Mouse (Mus musculus) spleen, adult 2 months (tissue): Measurements from ENCODE around the gene Mmp11.

ENCODE experiments used
- CTCF ChIP-seq: fragments of 200-500 bp; IDR thresholded peaks from 2 replicates; pipeline ENCODE4 v1.5.1; 2011; ENCODE audit warnings: mild to moderate bottlenecking, inconsistent platforms; ENCODE audit not compliant: insufficient read depth, insufficient read length, insufficient replicate concordance; ENCODE audit errors: extremely low read depth
- POLR2A ChIP-seq: fragments of 200-500 bp; IDR thresholded peaks from 2 replicates; pipeline ENCODE4 v1.6.1; 2011; ENCODE audit warnings: low read depth, low read length, inconsistent platforms

- TF ChIP-seq CTCF (no peak), POLR2A (no peak)
Measured at GRCm38 (mm10) chr10:75889406-75890153, 46.7 kb downstream of the Mmp11 start.
